Mouse (Mus musculus): ENCODE results near the gene Lamp3.
"Not testable (repeated sequence)": the region's sequence is repeated elsewhere in the genome, so short reads cannot be mapped to it uniquely, and the experiment has no call there.

Lamp3 gene

GRCm38 (mm10) chr16:19706216-19706615 lies at the start of gene Lamp3:
Gene Lamp3 (minus strand): TSS chr16:19706375.
- DNase-seq (ENCODE audit: low spot score), result no peak

GRCm38 (mm10) chr16:19732896-19733295 lies 26.7 kb upstream of the Lamp3 start:
- DNase-seq (ENCODE audit: low spot score), result no peak

GRCm38 (mm10) chr16:19724139-19724538 lies 18.0 kb upstream of the Lamp3 start:
- DNase-seq (ENCODE audit: low spot score), result not testable (repeated sequence)

- DNase-seq (ENCODE audit: low spot score), result no peak
Measured at GRCm38 (mm10) chr16:19720959-19721358, 14.8 kb upstream of the Lamp3 start.

- no peak for DNase-seq (ENCODE audit: low spot score)
Measured at GRCm38 (mm10) chr16:19707381-19707780, 1.2 kb upstream of the Lamp3 start.

GRCm38 (mm10) chr16:19699207-19699606 lies 7.0 kb downstream of the Lamp3 start:
- no peak for DNase-seq (ENCODE audit: low spot score)

- DNase-seq (ENCODE audit: low spot score), result no peak
Measured at GRCm38 (mm10) chr16:19670768-19671357, 35.3 kb downstream of the Lamp3 start.

- DNase-seq (ENCODE audit: low spot score), result no peak
Measured at GRCm38 (mm10) chr16:19666312-19666711, 39.9 kb downstream of the Lamp3 start.

GRCm38 (mm10) chr16:19629816-19630215 lies 76.4 kb downstream of the Lamp3 start, which contains the start of gene Olfr171:
Gene Olfr171 (minus strand): TSS chr16:19629916.
- DNase-seq (ENCODE audit: low spot score), result no peak

GRCm38 (mm10) chr16:19611782-19612181 lies 94.4 kb downstream of the Lamp3 start, which contains the start of gene Olfr170:
Gene Olfr170 (minus strand): TSS chr16:19611882.
- not testable (repeated sequence) for DNase-seq (ENCODE audit: low spot score)

Measured in urinary bladder, postnatal 25 days (tissue).